Mouse (Mus musculus) liver, adult 2 months (tissue): ENCODE data around the gene Cga.

Experiments
- CTCF ChIP-seq: fragments of 200-500 bp; IDR thresholded peaks from 2 replicates; pipeline ENCODE4 v1.5.1; 2011; ENCODE audit warnings: low read depth, low read length, control low read depth
- POLR2A ChIP-seq: fragments of 200-500 bp; IDR thresholded peaks from 2 replicates; pipeline ENCODE4 v1.6.1; 2011; ENCODE audit warnings: low read length, control low read depth; ENCODE audit not compliant: insufficient read depth; ENCODE audit errors: extremely low read depth

GRCm38 (mm10) chr4:34880921-34881650 is 12.5 kb upstream of the Cga start:
- TF ChIP-seq CTCF (no peak), POLR2A (no peak)
